Mouse (Mus musculus): Measurements from ENCODE around the gene Cfap65. TPM values are rescaled to one million over a fixed set of nuclear protein-coding genes. Genes with fewer than 3 reads are reported as not detected.

The Cfap65 gene
- total and polyA plus RNA-seq, 3 experiments, result 0.04 TPM; not detected in 2

GRCm38 (mm10) chr1:74861783-74862182 is 73.6 kb downstream of the Cfap65 start:
- TF ChIP-seq GABPA (IDR thresholded peaks at IDR 0.05; ENCODE audit: insufficient replicate concordance, low read depth, low read length) (no peak), CTCF (conservative IDR thresholded peaks at IDR 0.05 in 1 of 2, IDR thresholded peaks at IDR 0.05 in 1 of 2; ENCODE audit: low read depth in 2 of 2, low read length in 2 of 2) (peak in 1 of 2 experiments; percentile 61; a peak in 2 of 4 replicates), SMC3 (IDR thresholded peaks at IDR 0.05; ENCODE audit: low read depth, low read length) (peak; percentile 44), RAD21 (IDR thresholded peaks at IDR 0.05; ENCODE audit: low read depth, low read length) (peak; percentile 59)
- DNase-seq (ENCODE audit: extremely low read depth), result no peak

GRCm38 (mm10) chr1:74859223-74859984 is 76.0 kb downstream of the Cfap65 start:
- Histone ChIP-seq H3K4me1 (ENCODE audit: control insufficient read depth in 1 of 2, insufficient read depth in 2 of 2) (peaks cover 3 to 19% of the 10 kb centered on the region in 2 experiments; a peak in 3 of 4 replicates), H3K4me3 (replicated peaks in 1 of 3; ENCODE audit: low read depth in 2 of 3, low read length in 2 of 3, poor library complexity in 1 of 3) (no peak overlapping the region), H3K9me3 (replicated peaks; ENCODE audit: low read length) (peaks cover 14% of the 10 kb centered on the region), H3K27me3 (replicated peaks) (no peaks in the 10 kb centered on the region), H3K4me2 (ENCODE audit: insufficient read depth, low read depth, poor library complexity, severe bottlenecking) (peak overlapping the region; percentile 18; the same call in 1 of the 2 replicates), H3K36me3 (replicated peaks in 1 of 2; ENCODE audit: control insufficient read depth in 1 of 2, insufficient read depth in 1 of 2, low read length in 1 of 2) (no peaks in the 10 kb centered on the region), H3K27ac (ENCODE audit: insufficient read depth, low read depth) (no peak overlapping the region), H3K9ac (ENCODE audit: insufficient read depth, low read depth) (no peak overlapping the region), H3K79me2 (replicated peaks; ENCODE audit: control insufficient read depth, extremely low read depth, insufficient read depth, poor library complexity, severe bottlenecking) (no peaks in the 10 kb centered on the region)
- TF ChIP-seq BHLHE40 (IDR thresholded peaks at IDR 0.05; ENCODE audit: low read depth, low read length), result no peak
- TF ChIP-seq CHD1 (IDR thresholded peaks at IDR 0.05; ENCODE audit: low read depth, low read length), result no peak
- peak; percentile 54; the same call in 1 of the 2 replicates for TF ChIP-seq MAFK (IDR thresholded peaks at IDR 0.05; ENCODE audit: insufficient replicate concordance, low read length)
- in situ Hi-C loops (cut with MboI; ENCODE audit: low pct_ligation_motif_present, low pct_unique_long_range_greater_than_20kb, low sequenced_read_pairs), result no loop called here
- dilution Hi-C loops (cut with MboI; ENCODE audit: extremely low pct_ligation_motif_present, extremely low pct_unique_long_range_greater_than_20kb, low sequenced_read_pairs), result no loop called here
- DNase-seq (ENCODE audit: extremely low read depth), result no peak

More at GRCm38 (mm10) chr1:74861783-74862182, 73.6 kb downstream of the Cfap65 start:
- Histone ChIP-seq H3K79me2 (replicated peaks; ENCODE audit: control insufficient read depth, extremely low read depth, insufficient read depth, poor library complexity, severe bottlenecking) (no peaks in the 10 kb centered on the region), H3K27ac (ENCODE audit: insufficient read depth, low read depth) (no peak overlapping the region), H3K4me2 (ENCODE audit: insufficient read depth, low read depth, poor library complexity, severe bottlenecking) (no peak overlapping the region), H3K4me1 (ENCODE audit: control insufficient read depth in 1 of 2, insufficient read depth in 2 of 2) (peaks cover 3 to 17% of the 10 kb centered on the region in 2 experiments; a peak in 3 of 4 replicates), H3K9me3 (replicated peaks; ENCODE audit: low read length) (peaks cover 1% of the 10 kb centered on the region), H3K9ac (ENCODE audit: insufficient read depth, low read depth) (no peak overlapping the region), H3K27me3 (replicated peaks) (no peaks in the 10 kb centered on the region), H3K36me3 (replicated peaks in 1 of 2; ENCODE audit: control insufficient read depth in 1 of 2, insufficient read depth in 1 of 2, low read length in 1 of 2) (no peaks in the 10 kb centered on the region), H3K4me3 (replicated peaks in 1 of 3; ENCODE audit: low read depth in 2 of 3, low read length in 2 of 3, poor library complexity in 1 of 3) (no peak overlapping the region)
- dilution Hi-C loops (cut with MboI; ENCODE audit: extremely low pct_ligation_motif_present, extremely low pct_unique_long_range_greater_than_20kb, low sequenced_read_pairs), result no loop called here
- in situ Hi-C loops (cut with MboI; ENCODE audit: low pct_ligation_motif_present, low pct_unique_long_range_greater_than_20kb, low sequenced_read_pairs), result no loop called here

DNA sequence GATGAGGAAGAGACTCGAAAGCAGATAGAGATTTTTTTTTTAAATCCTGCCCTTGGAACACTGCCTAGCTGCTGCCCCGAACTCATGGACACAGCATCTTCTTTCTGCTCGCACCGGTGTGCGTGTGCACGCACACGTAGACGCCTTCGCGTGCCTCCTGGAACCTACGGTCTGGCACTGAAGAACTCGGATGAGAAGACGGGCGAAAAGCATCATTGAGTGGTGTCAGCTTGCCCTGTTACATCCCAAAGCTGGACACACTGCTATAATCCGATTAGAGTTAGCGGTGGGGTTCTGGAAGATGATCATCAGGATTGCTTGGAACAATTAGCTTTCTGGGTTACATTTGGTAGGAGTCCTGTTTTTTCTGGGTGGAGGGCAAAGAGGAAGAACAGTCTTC is 76.6 kb downstream of the Cfap65 start:
- dilution Hi-C loops (cut with MboI; ENCODE audit: extremely low pct_ligation_motif_present, extremely low pct_unique_long_range_greater_than_20kb, low sequenced_read_pairs) (no loop called here), in situ Hi-C loops (cut with MboI; ENCODE audit: low pct_ligation_motif_present, low pct_unique_long_range_greater_than_20kb, low sequenced_read_pairs) (no loop called here)
- no peak overlapping the region for H3K27ac ChIP-seq (ENCODE audit: insufficient read depth, low read depth)
- peaks cover 14% of the 10 kb centered on the region for H3K9me3 ChIP-seq (replicated peaks; ENCODE audit: low read length)
- H3K4me3 ChIP-seq (replicated peaks in 1 of 3; ENCODE audit: low read depth in 2 of 3, low read length in 2 of 3, poor library complexity in 1 of 3), result no peak overlapping the region
- TF ChIP-seq RAD21 (IDR thresholded peaks at IDR 0.05; ENCODE audit: low read depth, low read length) (no peak), CHD1 (IDR thresholded peaks at IDR 0.05; ENCODE audit: low read depth, low read length) (no peak), JUND (conservative IDR thresholded peaks at IDR 0.05; ENCODE audit: low read depth, low read length) (no peak), CTCF (conservative IDR thresholded peaks at IDR 0.05 in 1 of 2, IDR thresholded peaks at IDR 0.05 in 1 of 2; ENCODE audit: low read depth in 2 of 2, low read length in 2 of 2) (no peak), BHLHE40 (IDR thresholded peaks at IDR 0.05; ENCODE audit: low read depth, low read length) (no peak), MXI1 (IDR thresholded peaks at IDR 0.05; ENCODE audit: low read depth, low read length) (no peak), MAFK (IDR thresholded peaks at IDR 0.05; ENCODE audit: insufficient replicate concordance, low read length) (no peak), ZNF384 (IDR thresholded peaks at IDR 0.05; ENCODE audit: low read depth, low read length) (no peak), CHD2 (IDR thresholded peaks at IDR 0.05; ENCODE audit: low read length) (no peak), USF2 (conservative IDR thresholded peaks at IDR 0.05; ENCODE audit: low read depth, low read length) (no peak), ZMIZ1 (IDR thresholded peaks at IDR 0.05; ENCODE audit: low read depth, low read length) (no peak), ZKSCAN1 (IDR thresholded peaks at IDR 0.05; ENCODE audit: borderline replicate concordance, low read depth, low read length) (no peak), USF1 (IDR thresholded peaks at IDR 0.05; ENCODE audit: low read depth, low read length) (no peak), ELF1 (IDR thresholded peaks at IDR 0.05; ENCODE audit: low read depth, low read length) (no peak), TCF12 (IDR thresholded peaks at IDR 0.05; ENCODE audit: low read depth, low read length) (no peak)
- H3K36me3 ChIP-seq (replicated peaks in 1 of 2; ENCODE audit: control insufficient read depth in 1 of 2, insufficient read depth in 1 of 2, low read length in 1 of 2), result no peaks in the 10 kb centered on the region
- DNase-seq (ENCODE audit: extremely low read depth), result no peak
- H3K9ac ChIP-seq (ENCODE audit: insufficient read depth, low read depth), result no peak overlapping the region
- H3K79me2 ChIP-seq (replicated peaks; ENCODE audit: control insufficient read depth, extremely low read depth, insufficient read depth, poor library complexity, severe bottlenecking), result no peaks in the 10 kb centered on the region
- H3K4me1 ChIP-seq (ENCODE audit: control insufficient read depth in 1 of 2, insufficient read depth in 2 of 2), result peaks cover 3 to 25% of the 10 kb centered on the region in 2 experiments; a peak in 3 of 4 replicates
- H3K4me2 ChIP-seq (ENCODE audit: insufficient read depth, low read depth, poor library complexity, severe bottlenecking), result peak overlapping the region; percentile 18; the same call in 1 of the 2 replicates
- no peaks in the 10 kb centered on the region for H3K27me3 ChIP-seq (replicated peaks)
